Mouse (Mus musculus) hematopoietic stem cell, adult 5-6 weeks (primary cell): ENCODE data around the gene Rtn1. TPM values are rescaled to one million over a fixed set of nuclear protein-coding genes. Genes with fewer than 3 reads are reported as not detected.
"Not testable (repeated sequence)": the region's sequence is repeated elsewhere in the genome, so short reads cannot be mapped to it uniquely, and the experiment has no call there.

Experiments
- ATAC-seq, 2 experiments: fragments of 125-278 bp in 1 of 2; replicated peaks in 1 of 2; 2 replicates each; pipeline ENCODE4 v1.8.0; 2016 to 2017; ENCODE audit warnings: inconsistent platforms in 2 of 2, mild to moderate bottlenecking in 2 of 2, moderate number of reproducible peaks in 2 of 2, low read depth in 1 of 2, moderate TSS enrichment in 1 of 2; ENCODE audit not compliant: low FRiP score in 2 of 2, poor library complexity in 2 of 2, severe bottlenecking in 2 of 2, insufficient read depth in 1 of 2, low TSS enrichment in 1 of 2
- total RNA-seq: library from RNA; stranded (forward); fragments of 172-1452, 232-1000 nt; gene quantifications from 2 replicates; pipeline ENCODE4 v1.2.3, GENCODE M21; 2017

Rtn1 gene
- total RNA-seq, 1 experiment from 2014 or later, result not detected

DNA sequence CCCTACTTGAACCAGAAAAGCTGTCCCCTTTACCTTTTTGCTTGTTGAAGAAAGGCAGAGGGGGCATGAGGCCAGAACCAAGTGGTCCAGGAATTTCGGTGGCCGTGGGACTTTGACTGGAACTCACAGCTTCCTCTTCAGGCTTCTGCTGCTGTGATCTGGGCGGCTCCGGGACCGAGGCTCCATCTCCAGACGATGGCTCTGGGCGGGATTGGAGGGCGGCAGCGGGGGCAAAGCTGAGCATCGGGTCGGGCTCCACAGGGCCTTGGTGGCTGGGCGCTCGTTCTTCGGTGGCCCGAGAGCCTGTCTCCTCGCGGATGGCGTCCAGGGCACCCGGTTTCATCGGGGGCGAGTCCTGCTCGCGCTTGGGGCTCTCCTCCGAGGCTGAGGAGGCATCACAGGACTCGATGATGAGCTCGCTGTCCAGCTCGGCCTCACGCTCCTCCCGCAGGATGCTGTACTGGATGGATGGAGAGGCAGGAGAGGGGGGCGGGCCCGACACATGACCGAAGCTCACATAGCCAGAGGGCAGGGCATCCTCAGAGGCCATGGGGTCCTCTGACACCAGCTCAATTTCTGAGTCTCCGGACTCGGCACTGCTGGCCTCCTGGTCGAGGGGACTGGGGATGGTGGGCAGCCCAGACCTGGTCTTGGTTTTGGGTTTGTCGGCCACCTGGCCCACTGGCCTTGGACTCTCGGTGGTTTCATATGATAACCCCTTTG, 105.1 kb downstream of the Rtn1 start:
- no peak for ATAC-seq

DNA sequence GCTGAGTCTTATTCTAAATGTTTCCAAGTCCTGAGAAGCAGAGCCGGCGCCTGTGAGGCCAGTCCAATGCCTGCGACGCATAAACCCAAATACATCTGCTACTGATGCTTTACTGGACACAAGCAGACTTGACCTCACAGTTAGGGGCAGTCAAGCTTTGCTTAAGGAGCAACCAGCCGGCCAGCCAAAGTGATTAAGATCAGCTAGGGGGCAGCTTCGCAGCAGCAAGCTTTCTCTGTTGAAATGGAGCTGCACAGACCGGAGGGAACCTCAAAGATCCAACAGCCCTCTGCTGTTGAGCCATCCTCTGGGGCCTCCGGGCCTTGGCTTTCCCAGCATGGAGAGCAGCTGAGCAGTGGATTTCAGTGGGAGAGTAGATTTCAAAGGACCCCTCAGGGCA, 107.4 kb downstream of the Rtn1 start:
- ATAC-seq, result no peak

DNA sequence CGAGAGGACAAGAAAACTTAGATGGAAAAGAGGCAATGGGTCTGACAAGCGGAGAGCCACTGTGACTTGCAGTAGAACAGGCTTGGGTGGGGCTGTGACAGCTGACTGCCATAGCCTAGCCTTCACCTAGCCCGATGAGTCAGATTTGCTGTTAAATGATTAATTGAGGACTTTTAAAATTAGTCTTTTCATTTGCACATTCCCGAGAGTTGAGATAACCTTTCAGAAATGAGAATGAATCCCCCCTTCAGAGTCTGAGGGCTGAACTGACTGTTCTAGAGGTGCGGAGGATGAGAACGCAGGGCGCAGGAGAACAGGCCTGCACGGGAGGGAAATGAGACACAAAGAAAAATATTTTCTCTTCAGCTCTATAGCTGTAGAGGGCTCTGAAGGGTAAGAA, 107.9 kb downstream of the Rtn1 start:
- ATAC-seq, result no peak

DNA sequence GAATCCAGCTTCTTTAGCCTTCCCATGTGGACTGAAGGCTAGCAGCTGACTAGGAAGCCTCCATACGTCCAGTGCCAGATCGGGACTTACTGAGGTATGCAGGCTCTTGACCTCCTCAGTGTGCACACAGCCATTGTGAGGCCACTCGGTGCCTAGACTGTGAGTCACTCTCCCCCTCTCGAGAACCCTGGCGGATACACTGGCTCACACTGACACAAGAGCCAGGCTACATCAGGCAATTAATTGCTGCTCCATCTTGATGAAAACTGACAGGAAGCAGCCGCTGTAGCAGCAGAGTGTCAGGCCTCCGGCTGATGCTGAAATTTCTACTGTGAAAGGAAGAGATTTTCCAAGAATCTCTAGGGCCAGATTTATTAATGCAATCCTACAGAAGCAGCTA, 110.6 kb downstream of the Rtn1 start:
- ATAC-seq, result no peak

DNA sequence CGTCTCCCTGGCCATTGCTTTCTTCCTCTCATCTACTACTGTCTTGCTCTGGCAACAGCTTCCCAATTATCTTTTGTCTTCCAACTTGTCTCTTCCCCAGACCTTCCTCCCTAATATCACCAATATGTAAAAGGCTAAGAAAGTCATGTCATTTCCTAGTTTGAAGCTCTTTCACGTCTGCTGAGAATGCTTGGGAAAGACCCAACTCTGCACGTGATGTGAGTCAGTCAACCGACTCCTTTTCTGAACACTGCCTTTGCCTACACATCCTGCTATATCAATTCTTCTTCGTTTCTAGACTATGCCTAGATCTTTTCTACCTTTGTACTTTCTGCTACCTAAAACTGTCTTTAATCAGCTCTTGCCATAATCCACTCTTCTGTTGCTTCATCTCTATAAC, 112.3 kb downstream of the Rtn1 start:
- ATAC-seq, result no peak

DNA sequence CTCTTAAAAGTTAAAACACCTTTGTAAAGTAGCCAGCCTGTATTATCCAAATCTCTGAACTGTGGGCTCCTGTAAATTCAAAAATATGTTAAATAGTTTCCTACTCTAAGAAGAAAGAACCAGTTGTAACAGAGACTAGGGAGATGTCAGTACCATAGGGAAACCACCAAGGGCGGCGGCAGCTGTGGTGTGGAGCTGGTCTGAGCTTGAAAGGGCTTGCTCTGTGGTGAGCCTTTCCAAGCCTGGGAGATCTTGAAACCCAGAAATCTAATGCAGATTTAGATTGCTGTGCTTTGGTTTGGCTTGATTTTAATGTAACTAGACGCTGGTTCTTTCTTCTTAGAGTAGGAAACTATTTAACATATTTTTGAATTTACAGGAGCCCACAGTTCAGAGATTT, 115.7 kb downstream of the Rtn1 start:
- not testable (repeated sequence) for ATAC-seq

DNA sequence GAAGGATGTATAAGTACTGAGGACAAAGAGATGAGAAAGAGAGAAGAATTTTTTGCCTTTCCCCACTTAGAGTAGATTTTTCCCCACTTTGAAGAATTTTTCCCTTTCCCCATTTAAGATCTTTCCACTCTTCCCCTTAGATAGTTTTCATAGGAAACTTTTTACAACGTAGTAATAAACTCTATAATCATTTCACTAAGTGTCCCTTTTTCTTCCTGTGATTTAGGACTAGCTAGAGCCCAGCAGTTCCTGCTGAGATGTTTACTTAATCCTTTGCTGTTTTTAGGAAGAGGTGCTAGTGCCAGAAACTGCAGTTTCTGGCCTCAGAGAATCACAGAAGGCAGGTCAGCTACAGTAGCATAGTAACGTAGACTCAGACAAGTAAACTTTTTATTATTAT, 116.3 kb downstream of the Rtn1 start:
- ATAC-seq, result no peak

DNA sequence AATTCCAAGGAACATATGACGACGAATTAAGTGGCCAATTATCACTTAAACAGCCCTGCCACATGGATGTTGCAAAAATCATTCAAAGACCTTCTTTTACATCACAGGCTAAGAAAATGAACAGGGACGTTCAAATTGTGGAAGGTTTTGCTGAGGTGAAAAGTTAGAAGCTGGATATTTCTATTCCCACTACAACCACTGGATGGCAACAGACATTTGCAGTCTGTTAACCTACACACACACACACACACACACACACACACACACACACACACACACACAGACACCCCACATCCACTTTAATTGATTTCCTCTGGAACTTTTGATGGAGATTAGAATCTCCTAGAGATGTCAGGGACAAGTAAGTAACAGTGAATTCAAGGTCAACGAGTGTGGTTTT, 117.6 kb downstream of the Rtn1 start:
- ATAC-seq, result no peak

DNA sequence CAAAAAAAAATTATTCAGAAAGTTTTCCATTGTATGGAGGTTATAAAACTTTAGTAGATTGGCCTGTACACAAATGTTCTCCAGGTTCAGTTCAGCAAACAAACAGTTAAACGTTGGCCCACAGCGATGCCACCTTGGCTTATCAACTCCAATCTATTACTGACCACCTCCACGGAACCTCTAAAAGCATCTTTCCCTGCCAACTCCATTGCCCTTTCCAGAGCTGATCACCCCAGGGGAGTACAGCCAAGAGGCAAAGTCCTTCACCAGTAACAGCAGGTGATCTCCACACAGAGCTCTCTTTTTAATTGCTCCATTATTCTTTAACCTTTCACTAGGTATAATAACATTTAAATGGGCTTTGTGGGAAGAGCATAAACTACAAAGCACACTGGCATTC, 120.6 kb downstream of the Rtn1 start:
- no peak for ATAC-seq

DNA sequence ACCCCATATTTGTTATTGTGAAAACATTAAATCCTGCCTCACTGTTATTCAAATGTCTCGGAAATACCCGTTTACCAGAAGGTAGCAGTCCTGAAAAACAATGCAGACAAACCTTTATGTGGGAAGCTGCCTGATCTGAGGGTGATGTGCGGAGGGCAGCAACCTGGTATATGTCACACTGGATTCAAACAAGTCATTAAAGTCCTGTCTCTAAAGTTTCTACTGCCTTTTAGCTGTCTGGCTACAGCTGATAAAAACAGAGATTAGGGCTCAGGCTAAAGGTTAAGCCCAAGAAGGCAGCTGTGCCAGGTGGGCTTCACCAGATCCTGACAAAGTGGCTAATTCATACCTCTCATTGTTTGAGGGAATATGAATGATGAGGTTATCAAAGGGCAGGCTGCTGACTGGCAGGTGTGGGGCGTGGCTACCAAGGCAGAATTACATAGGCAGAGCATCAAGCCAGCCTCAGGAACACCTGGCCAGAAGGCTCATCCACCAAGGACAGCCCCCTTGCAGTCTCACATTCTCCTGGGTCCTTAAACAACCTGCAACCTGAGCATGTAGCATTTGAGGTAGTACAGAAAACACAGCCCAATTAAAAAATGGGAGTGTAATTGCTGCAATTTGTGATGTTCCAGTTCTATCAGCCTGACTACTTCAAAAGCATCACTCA, 121.4 kb downstream of the Rtn1 start:
- ATAC-seq, result no peak

DNA sequence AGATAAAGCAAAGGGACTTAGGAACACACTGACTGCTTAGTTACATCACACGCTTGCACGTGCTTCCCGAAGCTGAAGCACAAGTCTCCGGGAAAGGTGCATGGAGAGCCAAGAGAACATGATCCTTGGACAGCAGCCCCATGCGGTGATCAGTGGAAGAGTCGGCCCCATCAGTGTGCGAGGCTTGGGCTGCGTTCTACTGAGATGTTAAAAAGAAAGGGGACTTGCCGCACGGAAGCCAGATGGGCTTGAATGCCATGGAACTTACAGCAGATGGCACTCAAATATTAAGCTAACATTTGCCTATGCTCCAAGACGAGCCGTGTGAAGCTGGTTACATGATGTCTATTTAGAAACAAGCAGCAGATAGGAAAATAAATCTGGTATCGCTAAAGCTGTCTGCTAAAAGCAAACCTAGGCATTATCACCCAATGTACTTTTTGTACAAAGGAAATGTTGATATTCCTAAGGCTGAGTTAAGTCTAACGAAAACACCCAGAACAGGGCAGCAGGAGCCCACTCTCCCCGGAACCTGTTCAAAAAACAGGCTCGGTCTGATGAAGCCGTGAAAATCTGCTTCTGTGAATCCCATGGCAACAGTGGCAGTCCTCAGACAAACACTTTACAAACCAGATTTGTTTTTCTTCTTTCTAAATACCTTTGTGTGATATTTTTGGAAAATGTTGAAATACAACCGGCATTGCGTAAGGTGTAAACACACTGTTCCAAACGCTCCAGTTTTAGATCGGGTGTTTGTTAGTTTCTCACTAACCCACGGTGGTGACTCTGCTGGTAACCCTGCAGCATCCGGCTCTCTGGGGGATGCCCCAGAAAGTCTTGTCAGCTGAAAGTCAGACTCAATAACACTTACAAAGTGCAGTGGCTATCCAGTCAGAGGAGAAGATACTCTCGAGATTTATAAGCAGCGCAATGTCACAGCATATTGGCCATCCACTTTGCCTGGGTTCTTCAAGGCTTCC, 123.2 kb downstream of the Rtn1 start:
- no peak for ATAC-seq

DNA sequence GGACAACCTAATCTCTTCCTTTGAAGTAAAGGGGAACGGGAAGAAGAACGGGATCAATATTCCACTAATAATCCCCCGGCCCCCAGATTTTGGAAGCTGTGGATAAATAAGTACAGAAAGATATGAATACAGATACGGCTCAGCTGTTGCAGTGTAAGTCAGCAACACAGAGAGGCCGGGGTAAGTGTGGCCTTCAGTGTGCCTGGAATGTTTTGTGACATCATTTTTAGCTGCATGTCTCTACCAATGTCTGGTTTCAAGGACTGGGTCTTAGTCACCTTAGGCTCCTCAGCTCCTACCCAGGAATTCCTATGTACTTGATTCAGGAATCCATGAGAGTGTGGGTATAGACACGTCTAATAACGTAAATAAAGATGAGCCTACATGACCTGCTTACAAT, 124.3 kb downstream of the Rtn1 start:
- ATAC-seq, result no peak

DNA sequence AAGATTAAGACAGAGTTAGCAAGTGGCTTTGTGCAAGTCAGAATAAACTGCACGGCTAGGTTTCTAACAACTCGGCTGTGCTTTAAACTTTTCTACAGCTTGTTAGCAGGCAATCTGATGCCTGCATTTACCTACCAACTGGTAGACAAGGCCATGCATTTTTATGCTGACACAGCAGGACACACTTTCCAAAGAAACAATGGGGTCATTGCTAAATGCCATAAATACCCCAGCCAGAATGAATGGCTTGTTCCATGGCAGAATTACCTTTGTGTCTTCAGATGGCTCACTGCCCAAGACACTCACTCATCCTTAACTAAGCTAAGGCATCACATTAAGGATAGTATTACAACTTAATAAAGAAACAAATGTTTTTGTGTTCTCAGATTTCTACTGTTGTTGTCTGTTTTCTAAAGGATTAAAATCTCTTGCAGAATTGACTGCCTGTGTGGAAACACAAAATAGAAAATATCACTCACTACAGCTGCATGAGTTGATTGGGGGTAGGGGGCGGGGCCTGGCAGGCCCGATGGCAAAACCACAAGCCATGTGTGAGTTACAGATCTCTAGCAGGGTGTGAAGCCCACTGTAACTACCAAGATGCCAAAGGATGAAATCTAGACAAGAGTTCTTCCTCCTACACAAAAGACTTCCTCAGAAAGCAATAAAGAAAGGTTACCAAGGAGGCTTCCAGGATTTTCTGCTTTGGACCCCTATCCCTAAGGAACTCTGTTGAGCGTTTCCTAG, 129.6 kb downstream of the Rtn1 start:
- no peak for ATAC-seq

DNA sequence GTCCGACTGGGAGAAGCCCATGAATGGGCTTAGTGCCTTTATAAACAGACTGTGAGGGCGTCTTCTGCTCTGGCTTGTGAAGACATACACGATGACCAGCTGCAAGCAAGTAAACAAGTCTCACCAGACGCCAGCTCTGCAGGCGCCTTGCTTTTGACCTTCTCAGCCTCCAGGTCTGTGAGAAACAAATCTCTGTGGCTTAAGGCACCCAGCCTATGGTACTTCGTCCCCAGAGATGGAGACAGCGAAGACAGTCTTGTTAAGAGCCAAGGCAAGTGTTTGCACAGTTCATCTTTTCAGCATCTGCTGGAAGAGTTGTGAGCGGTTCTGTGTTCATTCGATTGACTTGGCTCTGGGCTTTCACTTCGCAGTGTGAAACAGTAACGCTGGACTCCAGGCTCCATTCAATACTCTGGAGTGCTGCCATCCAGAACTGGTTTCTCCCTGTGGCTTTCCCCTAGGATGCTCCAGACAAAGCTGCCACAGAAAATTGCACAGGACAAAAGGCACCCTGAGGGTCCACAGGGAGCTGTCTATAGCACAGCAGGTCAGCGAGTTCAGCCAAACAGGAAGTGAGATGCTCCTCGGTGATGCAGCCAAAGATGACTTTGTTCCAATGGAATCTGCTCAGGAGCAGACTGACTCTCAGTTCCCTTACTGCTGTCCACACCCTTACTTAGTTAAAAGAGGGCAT, 135.0 kb downstream of the Rtn1 start:
- no peak for ATAC-seq

DNA sequence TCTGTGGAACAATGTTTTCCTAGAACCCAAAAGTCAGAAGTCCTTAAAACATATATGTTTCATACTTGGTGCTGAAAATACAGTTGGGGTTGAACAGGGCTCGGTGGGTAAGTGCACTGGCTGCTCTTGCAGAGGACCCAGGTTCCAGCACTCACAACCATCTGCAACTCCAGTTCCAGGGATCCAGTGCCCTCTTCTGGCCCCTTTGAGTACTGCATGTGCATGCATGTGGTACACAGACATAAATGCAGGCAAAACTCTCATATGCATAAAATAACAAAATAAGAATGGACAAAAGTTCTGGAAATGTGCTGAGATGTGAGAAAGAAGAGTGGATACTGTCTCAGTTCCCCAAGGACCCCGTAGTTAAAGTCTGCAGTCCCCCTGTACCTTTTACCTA, 141.2 kb downstream of the Rtn1 start:
- no peak for ATAC-seq

DNA sequence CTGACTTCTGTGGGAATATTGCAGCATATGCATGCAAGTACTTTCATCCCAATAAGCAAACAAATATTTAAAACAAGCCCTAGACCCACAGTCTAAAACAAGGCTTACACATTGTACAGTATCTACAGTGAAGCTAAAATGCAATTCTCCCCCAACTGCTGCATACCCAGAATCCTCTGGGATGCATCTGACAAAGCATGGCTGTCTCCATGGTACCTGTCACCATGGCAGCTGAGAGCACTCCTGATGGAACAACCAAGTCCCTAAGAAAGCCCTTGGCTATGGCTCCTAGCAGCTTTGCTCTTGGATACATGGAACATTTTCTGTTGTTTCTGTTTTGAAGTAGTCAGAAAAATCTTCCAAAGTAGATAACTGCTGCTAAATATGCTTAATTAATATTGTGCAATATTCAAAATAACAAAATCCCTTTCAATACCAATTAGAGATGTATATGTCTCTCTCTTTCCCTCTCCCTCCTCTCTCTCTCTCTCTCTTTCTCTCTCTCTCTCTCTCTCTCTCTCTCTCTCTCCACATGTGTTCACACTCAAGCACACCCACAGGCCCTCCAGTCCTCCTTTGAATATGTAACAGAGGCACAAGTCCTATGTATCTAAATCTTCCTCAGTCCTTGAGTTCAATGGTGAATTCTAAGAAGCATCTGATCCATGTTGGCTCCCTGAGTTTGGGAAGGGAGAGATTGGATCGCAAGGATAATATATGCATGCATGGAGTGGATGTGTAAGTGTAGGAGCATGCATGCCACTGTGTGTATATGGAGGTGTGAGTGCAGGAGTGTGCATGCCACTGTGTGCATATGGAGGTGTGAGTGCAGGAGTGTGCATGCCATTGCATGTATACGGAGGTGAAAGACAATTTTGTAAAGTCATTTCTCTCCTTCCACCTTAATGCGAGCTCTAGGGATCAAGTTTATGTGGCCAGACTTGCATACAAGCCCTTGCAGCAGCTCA, 143.3 kb downstream of the Rtn1 start:
- no peak for ATAC-seq
